In the genomic region with DNA sequence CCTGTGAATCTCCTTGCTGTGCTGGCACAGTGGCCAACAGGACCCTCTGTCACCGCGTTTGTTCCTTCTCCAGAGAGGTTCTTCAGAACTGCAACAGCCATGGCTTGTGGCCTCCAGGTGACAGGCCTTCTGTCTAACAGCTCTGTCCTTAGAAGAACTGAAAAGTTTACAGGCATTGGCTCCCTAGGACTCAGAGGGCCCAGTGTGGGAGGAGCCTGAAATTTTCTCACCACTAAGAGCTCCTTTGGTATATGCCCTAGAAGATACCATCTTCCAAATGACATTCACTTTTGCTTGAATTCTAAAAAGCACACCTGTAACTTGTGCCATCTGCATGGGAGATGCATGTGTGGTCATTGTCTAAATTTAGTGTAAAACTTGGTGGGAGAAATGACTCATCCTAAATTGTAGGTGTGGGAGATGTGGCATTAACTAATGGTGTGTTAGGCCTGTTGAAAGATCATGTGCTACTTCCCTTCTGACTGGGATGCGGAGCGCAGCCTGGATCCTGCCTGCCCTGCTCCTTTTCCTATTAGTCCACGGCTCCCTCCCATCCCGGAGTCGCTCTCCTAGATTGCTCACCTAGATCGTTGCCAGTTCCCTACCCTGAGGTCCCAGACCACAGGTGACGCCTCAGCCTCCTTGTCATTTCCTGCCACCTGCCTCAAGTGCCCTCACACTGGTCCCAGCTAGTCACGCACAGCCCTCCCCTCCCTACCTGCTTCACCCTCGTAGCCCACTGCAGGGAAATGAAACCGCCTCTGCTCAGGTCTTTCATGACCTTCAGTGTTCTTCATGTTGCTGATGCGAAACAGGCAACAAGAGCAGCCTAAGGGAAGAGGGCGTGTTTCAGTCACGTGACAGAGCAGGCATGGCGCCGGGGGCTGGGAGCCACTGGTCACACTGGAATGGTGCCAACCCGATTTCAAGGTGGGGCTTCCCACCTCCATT, we compare ENCODE assay signal across 8 mouse cellular contexts. TPM values are rescaled to one million over a fixed set of nuclear protein-coding genes. Genes with fewer than 3 reads are reported as not detected.
DNase-seq lines count a peak whose midpoint lies in the region; ATAC-seq and TF ChIP-seq lines count a peak whose summit lies in the region.

No protein-coding gene starts in this region.

- no peak for TF ChIP-seq EP300 in heart, adult 2 months (IDR thresholded peaks at IDR 0.05; ENCODE audit: insufficient read depth, low read depth, low read length)
- TF ChIP-seq EP300 in liver, postnatal 0 days (IDR thresholded peaks at IDR 0.05; ENCODE audit: low read depth): no peak

- H3K27me3 ChIP-seq in heart, adult 2 months (ENCODE audit: control insufficient read depth, insufficient read depth, low read length): no peaks in the 10 kb centered on the region
- H3K27me3 ChIP-seq in embryonic facial prominence, embryonic 11.5 days (ENCODE audit: control insufficient read depth, insufficient read depth, low read length): no peaks in the 10 kb centered on the region
- H3K27me3 ChIP-seq in hindbrain, embryonic 14.5 days (ENCODE audit: control insufficient read depth, insufficient read depth, low read length): no peaks in the 10 kb centered on the region
- H3K27me3 ChIP-seq in liver, postnatal 0 days (ENCODE audit: insufficient read depth, low read length): no peaks in the 10 kb centered on the region
- H3K27me3 ChIP-seq in spleen, adult 2 months (ENCODE audit: control insufficient read depth, insufficient read depth, low read length): no peaks in the 10 kb centered on the region

- peaks cover 6% of the 10 kb centered on the region for H3K79me2 ChIP-seq in heart, adult 2 months (replicated peaks; ENCODE audit: control insufficient read depth, insufficient read depth, low read length)

- no peak overlapping the region for H3K4me2 ChIP-seq in embryonic facial prominence, embryonic 11.5 days (ENCODE audit: low read depth, low read length)
- peak overlapping the region; percentile 13 for H3K4me2 ChIP-seq in hindbrain, embryonic 14.5 days (replicated peaks)
- no peak overlapping the region for H3K4me2 ChIP-seq in liver, postnatal 0 days (ENCODE audit: low read depth, low read length)

- intact Hi-C loops in heart, adult 2 months (cut with DNase I): no loop called here
- intact Hi-C loops in heart, postnatal 25 days (cut with DNase I): loop anchor here (5.0 kb wide), 1 partner anchor 37 kb away; no protein-coding TSS in a partner anchor
- intact Hi-C loops in left cerebral cortex, postnatal 4 days (cut with DNase I): no loop called here

- TF ChIP-seq CTCF in heart, adult 2 months (IDR thresholded peaks at IDR 0.05): no peak
- TF ChIP-seq CTCF in liver, postnatal 0 days (IDR thresholded peaks at IDR 0.05; ENCODE audit: low read depth): no peak
- no peak for TF ChIP-seq CTCF in spleen, adult 2 months (IDR thresholded peaks at IDR 0.05; ENCODE audit: extremely low read depth, insufficient read depth, insufficient read length, insufficient replicate concordance)

- H3K27ac ChIP-seq in heart, adult 2 months: peak overlapping the region; percentile 87
- H3K27ac ChIP-seq in embryonic facial prominence, embryonic 11.5 days (replicated peaks; ENCODE audit: low read depth, low read length): 0 out of 2 replicates have a peak overlapping the region, but pooled peaks have one; percentile 8
- H3K27ac ChIP-seq in hindbrain, embryonic 14.5 days: peak overlapping the region; percentile 52
- peak overlapping the region; percentile 71; the same call in 1 of the 2 replicates for H3K27ac ChIP-seq in liver, postnatal 0 days (ENCODE audit: low read depth)
- H3K27ac ChIP-seq in spleen, adult 2 months (ENCODE audit: insufficient read depth, low read length): peak overlapping the region; percentile 84

- H3K36me3 ChIP-seq in heart, adult 2 months (ENCODE audit: control insufficient read depth, insufficient read depth, low read length): peaks cover 11% of the 10 kb centered on the region
- H3K36me3 ChIP-seq in embryonic facial prominence, embryonic 11.5 days (replicated peaks; ENCODE audit: control insufficient read depth, insufficient read depth, low read depth, low read length): no peaks in the 10 kb centered on the region; the same call in 1 of the 2 replicates
- H3K36me3 ChIP-seq in hindbrain, embryonic 14.5 days (replicated peaks; ENCODE audit: control insufficient read depth, insufficient read depth): peaks cover 29% of the 10 kb centered on the region
- no peaks in the 10 kb centered on the region; the same call in none of the 2 replicates for H3K36me3 ChIP-seq in liver, postnatal 0 days (replicated peaks; ENCODE audit: insufficient read depth, low read length)
- H3K36me3 ChIP-seq in spleen, adult 2 months (ENCODE audit: control insufficient read depth, insufficient read depth, low read length): no peaks in the 10 kb centered on the region; the same call in 1 of the 2 replicates

- no peaks in the 10 kb centered on the region for H3K9me3 ChIP-seq in embryonic facial prominence, embryonic 11.5 days (replicated peaks; ENCODE audit: control insufficient read depth, low read length)
- H3K9me3 ChIP-seq in hindbrain, embryonic 14.5 days (ENCODE audit: control insufficient read depth, low read length): no peaks in the 10 kb centered on the region
- H3K9me3 ChIP-seq in liver, postnatal 0 days (ENCODE audit: low read length): no peaks in the 10 kb centered on the region

- H3K4me1 ChIP-seq in heart, adult 2 months (ENCODE audit: control insufficient read depth, insufficient read depth, low read length): peaks cover 37% of the 10 kb centered on the region
- H3K4me1 ChIP-seq in embryonic facial prominence, embryonic 11.5 days (ENCODE audit: control insufficient read depth, insufficient read depth, low read length): peaks cover 16% of the 10 kb centered on the region
- H3K4me1 ChIP-seq in hindbrain, embryonic 14.5 days (replicated peaks; ENCODE audit: control insufficient read depth, insufficient read depth, low read length): peaks cover 80% of the 10 kb centered on the region
- peaks cover 42% of the 10 kb centered on the region for H3K4me1 ChIP-seq in liver, postnatal 0 days (ENCODE audit: insufficient read depth)
- peaks cover 39% of the 10 kb centered on the region; the same call in 1 of the 2 replicates for H3K4me1 ChIP-seq in spleen, adult 2 months (ENCODE audit: control insufficient read depth, insufficient read depth, insufficient read length)

- WGBS in heart, adult 2 months: 41% methylated on average over 18 of the region's 18 CpGs
- 79% methylated on average over 18 of the region's 18 CpGs for WGBS in embryonic facial prominence, embryonic 11.5 days
- 60% methylated on average over 18 of the region's 18 CpGs for WGBS in hindbrain, embryonic 14.5 days
- 76% methylated on average over 18 of the region's 18 CpGs for WGBS in liver, postnatal 0 days (ENCODE audit: insufficient replicate concordance)
- WGBS in spleen, adult 2 months: 35% methylated on average over 18 of the region's 18 CpGs

- H3K4me3 ChIP-seq in heart, adult 2 months: no peak overlapping the region; the same call in 1 of the 2 replicates
- no peak overlapping the region for H3K4me3 ChIP-seq in embryonic facial prominence, embryonic 11.5 days (ENCODE audit: low read depth, low read length)
- H3K4me3 ChIP-seq in hindbrain, embryonic 14.5 days (replicated peaks; ENCODE audit: low read length): no peak overlapping the region
- H3K4me3 ChIP-seq in liver, postnatal 0 days (ENCODE audit: low read depth, low read length): no peak overlapping the region
- H3K4me3 ChIP-seq in spleen, adult 2 months (ENCODE audit: extremely low read depth, insufficient read depth, insufficient read length): no peak overlapping the region

- TF ChIP-seq POLR2A in heart, adult 2 months (IDR thresholded peaks at IDR 0.05; ENCODE audit: insufficient read depth, low read depth, low read length): no peak
- no peak for TF ChIP-seq POLR2A in spleen, adult 2 months (IDR thresholded peaks at IDR 0.05; ENCODE audit: low read depth, low read length)

- H3K9ac ChIP-seq in heart, adult 2 months (ENCODE audit: low read depth, low read length): 0 out of 2 replicates have a peak overlapping the region, but pooled peaks have one; percentile 0
- H3K9ac ChIP-seq in embryonic facial prominence, embryonic 11.5 days (replicated peaks; ENCODE audit: low read length): no peak overlapping the region; the same call in 1 of the 2 replicates
- peak overlapping the region; percentile 30; the same call in 1 of the 2 replicates for H3K9ac ChIP-seq in hindbrain, embryonic 14.5 days
- H3K9ac ChIP-seq in liver, postnatal 0 days (replicated peaks): no peak overlapping the region

- ATAC-seq in embryonic facial prominence, embryonic 11.5 days (replicated peaks; ENCODE audit: insufficient number of reproducible peaks, low FRiP score, low TSS enrichment, low read depth): no peak
- no peak for ATAC-seq in hindbrain, embryonic 14.5 days (ENCODE audit: low FRiP score)
- ATAC-seq in liver, postnatal 0 days: no peak

- peak in 1 of 2 experiments; percentile 50 for DNase-seq in heart, adult 2 months
- DNase-seq in heart, postnatal 25 days (ENCODE audit: low spot score): no peak
- DNase-seq in embryonic facial prominence, embryonic 11.5 days (ENCODE audit: low spot score): no peak
- DNase-seq in hindbrain, embryonic 14.5 days (ENCODE audit: low spot score): no peak
- no peak for DNase-seq in liver, postnatal 0 days
- peak; percentile 79 to 87 for DNase-seq in spleen, adult 2 months (ENCODE audit: low read depth in 1 of 2, low spot score in 2 of 2)
- DNase-seq in left cerebral cortex, postnatal 4 days: no peak
- no peak for DNase-seq in urinary bladder, adult 18-20 months (ENCODE audit: low spot score in 2 of 2)

RNA-seq across cellular contexts. Expression of gene A3galt2, which starts 20.2 kb away (rescaled TPM):
- total RNA-seq in heart, adult 2 months (2021): under 1 TPM; 0.08 to 0.16 TPM
- polyA plus RNA-seq in heart, adult 2 months (2012; rRNA removed): 0.15 and 0.37 TPM in 2 replicates
- under 1 TPM in 1 of 2 experiments, not detected in 1; 0.14 TPM for total RNA-seq in heart, postnatal 25 days (2021)
- polyA plus RNA-seq in embryonic facial prominence, embryonic 11.5 days (2014; fragmentation: Nextera tagmentation; extraction: Ambion mirVana): 0.11 and 0.18 TPM in 2 replicates
- polyA plus RNA-seq in hindbrain, embryonic 14.5 days (2014; fragmentation: Nextera tagmentation; extraction: Ambion mirVana): 0.21 and 0.41 TPM in 2 replicates
- polyA plus RNA-seq in liver, postnatal 0 days (2015; fragmentation: Nextera tagmentation; extraction: Ambion mirVana): not detected in 2 replicates
- polyA plus RNA-seq in spleen, adult 2 months (2012; rRNA removed): 0.41 TPM in 2 replicates
- total RNA-seq in left cerebral cortex, postnatal 4 days (2021): 1 to 10 TPM; 1.1 to 1.3 TPM

Comparison
In these comparisons a context has a peak if more than half of its experiments do, and no peak if none do; other contexts are left out.
1. DNase-seq: peak in spleen, adult 2 months (2 of 2); none in heart, postnatal 25 days (single experiment), embryonic facial prominence, embryonic 11.5 days (single experiment), hindbrain, embryonic 14.5 days (single experiment), liver, postnatal 0 days (single experiment), left cerebral cortex, postnatal 4 days (single experiment) and urinary bladder, adult 18-20 months (0 of 2).
2. H3K27ac ChIP-seq: peak in every context shown above with its lines; median percentile 87 in heart, adult 2 months; 84 in spleen, adult 2 months; 71 in liver, postnatal 0 days; 52 in hindbrain, embryonic 14.5 days; 8 in embryonic facial prominence, embryonic 11.5 days.
3. H3K9ac ChIP-seq: peak in heart, adult 2 months (single experiment) and hindbrain, embryonic 14.5 days (single experiment); none in embryonic facial prominence, embryonic 11.5 days (single experiment) and liver, postnatal 0 days (single experiment).